Mouse (Mus musculus) myocyte (in vitro differentiated cells): Measurements from ENCODE around the gene Tmeff1.

Source experiments
- E2F4 ChIP-seq: IDR thresholded peaks from one replicate; pipeline ENCODE4 v1.6.1; 2011; ENCODE audit warnings: mild to moderate bottlenecking, control low read depth, moderate library complexity; ENCODE audit not compliant: insufficient read depth
- MYOG ChIP-seq, 3 experiments: IDR thresholded peaks; one replicate each; pipeline ENCODE4 v1.6.1; 2011; ENCODE audit warnings: control low read depth in 2 of 3, low read depth in 2 of 3, mild to moderate bottlenecking in 2 of 3; ENCODE audit not compliant: insufficient read length in 2 of 3, control insufficient read depth in 1 of 3, insufficient read depth in 1 of 3
- POLR2A ChIP-seq: IDR thresholded peaks from one replicate; pipeline ENCODE4 v1.6.1; 2011; ENCODE audit warnings: low read depth, mild to moderate bottlenecking, control low read depth, moderate library complexity; ENCODE audit not compliant: insufficient read length
- POLR2AphosphoS2 ChIP-seq: IDR thresholded peaks from one replicate; pipeline ENCODE4 v1.6.1; 2011; ENCODE audit warnings: low read depth, control low read depth; ENCODE audit not compliant: insufficient read length
- TCF3 ChIP-seq: IDR thresholded peaks from one replicate; pipeline ENCODE4 v1.6.1; 2011; ENCODE audit warnings: low read depth, control low read depth; ENCODE audit not compliant: insufficient read length

DNA sequence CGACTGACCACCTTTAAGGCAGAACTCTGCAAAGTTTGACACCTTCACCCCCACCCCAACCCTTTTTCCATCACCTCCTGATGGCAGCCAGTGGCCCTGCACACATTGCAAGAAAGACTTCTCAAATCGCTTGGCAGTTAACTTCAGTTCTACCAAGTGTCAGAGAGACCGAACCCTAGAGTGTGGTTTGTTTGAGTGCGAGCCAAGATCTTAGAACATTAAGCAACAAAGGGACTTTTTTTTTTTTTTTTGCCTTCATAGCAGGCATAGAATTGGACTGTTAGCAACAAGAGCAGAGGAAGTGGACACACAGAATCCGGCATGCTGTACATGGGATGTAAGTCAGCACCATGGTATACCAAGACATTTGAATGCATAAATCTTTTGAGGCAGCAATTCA, 35.3 kb upstream of the Tmeff1 start:
- no peak for TF ChIP-seq MYOG (IDR thresholded peaks at IDR 0.05; ENCODE audit: control insufficient read depth in 1 of 3, insufficient read depth in 1 of 3, insufficient read length in 2 of 3, low read depth in 2 of 3)
- no peak for TF ChIP-seq POLR2A
- TF ChIP-seq E2F4: no peak
- TF ChIP-seq TCF3: no peak
- TF ChIP-seq POLR2AphosphoS2: no peak
